Mouse (Mus musculus) hindbrain, embryonic 14.5 days (tissue): ENCODE results near the gene Ms4a10. TPM values are rescaled to one million over a fixed set of nuclear protein-coding genes. Genes with fewer than 3 reads are reported as not detected.

ENCODE experiments used
- ATAC-seq: fragments of 200-750 bp; cut with Nextera tagmentation; 2 replicates; pipeline ENCODE4 v1.8.0; 2017; ENCODE audit warnings: moderate number of reproducible peaks, mild to moderate bottlenecking, moderate TSS enrichment, moderate library complexity; ENCODE audit not compliant: low FRiP score
- DNase-seq: peaks from one replicate; pipeline ENCODE4 v3.0.0-alpha.2; 2015; ENCODE audit warnings: low spot score
- H3K27ac ChIP-seq: fragments of 300-500 bp; sonication (generic); 2 replicates; pipeline ENCODE4 v1.5.1; 2014; ENCODE audit warnings: mild to moderate bottlenecking, moderate library complexity
- H3K27me3 ChIP-seq: fragments of 300-500 bp; sonication (generic); 2 replicates; pipeline ENCODE4 v1.6.1; 2014; ENCODE audit warnings: mild to moderate bottlenecking, low read length, mixed read lengths; ENCODE audit not compliant: control insufficient read depth, insufficient read depth
- H3K36me3 ChIP-seq: fragments of 300-500 bp; sonication (generic); replicated peaks from 2 replicates; pipeline ENCODE4 v1.6.1; 2014; ENCODE audit not compliant: control insufficient read depth, insufficient read depth
- H3K4me1 ChIP-seq: fragments of 300-500 bp; sonication (generic); replicated peaks from 2 replicates; pipeline ENCODE4 v1.6.1; 2014; ENCODE audit warnings: antibody characterized with exemption, low read length, mixed read lengths; ENCODE audit not compliant: control insufficient read depth, insufficient read depth
- H3K4me2 ChIP-seq: fragments of 300-500 bp; sonication (generic); replicated peaks from 2 replicates; pipeline ENCODE4 v1.6.1; 2014; ENCODE audit warnings: mild to moderate bottlenecking, moderate library complexity
- H3K4me3 ChIP-seq: fragments of 300-500 bp; sonication (generic); replicated peaks from 2 replicates; pipeline ENCODE4 v1.5.1; 2014; ENCODE audit warnings: mild to moderate bottlenecking, low read length
- H3K9ac ChIP-seq: fragments of 300-500 bp; sonication (generic); 2 replicates; pipeline ENCODE4 v1.6.1; 2014
- H3K9me3 ChIP-seq: fragments of 300-500 bp; sonication (generic); 2 replicates; pipeline ENCODE4 v1.6.1; 2016; ENCODE audit warnings: low read length; ENCODE audit not compliant: control insufficient read depth
- WGBS: fragments of 180-500 bp; shearing (Covaris S2); extraction: QIAGEN DNeasy Blood & Tissue Kit; methylation state at CpG from one replicate; pipeline ENCODE4 v1.1.7; 2014; 5-methylcytosine and 5-hydroxymethylcytosine counted together
- polyA plus RNA-seq: library from polyadenylated mRNA; unstranded; fragments of >200 nt; fragmentation: Nextera tagmentation; extraction: Ambion mirVana; gene quantifications from 2 replicates; pipeline ENCODE4 v1.2.1, GENCODE M21; 2014

Gene Ms4a10
- polyA plus RNA-seq, 1 experiment from 2014 or later, result not detected

- WGBS, result 86% methylated on average over 4 of the region's 4 CpGs
These were observed 11.4 kb upstream of the Ms4a10 start for GRCm38 (mm10) chr19:10985889-10986288.

GRCm38 (mm10) chr19:10984551-10984950 is 10.1 kb upstream of the Ms4a10 start:
- H3K27me3 ChIP-seq, result no peaks in the 10 kb centered on the region
- no peak overlapping the region for H3K9ac ChIP-seq
- no peak overlapping the region for H3K4me2 ChIP-seq
- no peak for ATAC-seq
- no peaks in the 10 kb centered on the region for H3K4me1 ChIP-seq
- DNase-seq, result no peak
- 80% methylated on average over 13 of the region's 13 CpGs for WGBS
- H3K36me3 ChIP-seq, result no peaks in the 10 kb centered on the region
- no peak overlapping the region for H3K4me3 ChIP-seq
- no peaks in the 10 kb centered on the region for H3K9me3 ChIP-seq
- H3K27ac ChIP-seq, result no peak overlapping the region

More at GRCm38 (mm10) chr19:10985889-10986288, 11.4 kb upstream of the Ms4a10 start:
- H3K9me3 ChIP-seq, result no peaks in the 10 kb centered on the region
- H3K9ac ChIP-seq, result no peak overlapping the region
- H3K4me1 ChIP-seq, result no peaks in the 10 kb centered on the region
- no peak for DNase-seq
- no peak overlapping the region for H3K27ac ChIP-seq
- H3K27me3 ChIP-seq, result no peaks in the 10 kb centered on the region
- H3K36me3 ChIP-seq, result no peaks in the 10 kb centered on the region
- H3K4me2 ChIP-seq, result no peak overlapping the region
- ATAC-seq, result no peak
- no peak overlapping the region for H3K4me3 ChIP-seq

- no peak overlapping the region for H3K9ac ChIP-seq
These were observed 8.7 kb upstream of the Ms4a10 start for GRCm38 (mm10) chr19:10983146-10983545.

DNA sequence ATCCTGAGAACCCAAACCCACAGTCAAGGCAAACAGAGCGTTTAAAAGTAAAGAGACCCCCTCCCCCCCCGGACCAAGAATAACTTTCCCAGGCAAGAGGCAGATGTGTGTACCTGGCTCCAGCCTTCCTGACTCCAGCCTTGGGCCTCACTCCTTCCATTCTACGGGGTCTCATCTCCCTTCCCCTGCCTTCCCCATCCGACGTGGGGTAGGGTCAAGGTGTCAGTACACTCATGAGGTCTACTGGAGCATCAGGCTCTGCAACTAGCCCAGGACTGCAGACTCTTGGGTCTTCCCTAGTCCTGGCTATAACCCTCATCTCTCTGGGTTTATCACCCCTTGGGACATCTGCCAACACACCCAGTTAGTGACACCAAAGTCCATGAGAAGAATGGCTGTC is 5.7 kb upstream of the Ms4a10 start:
- Histone ChIP-seq H3K27me3 (no peaks in the 10 kb centered on the region), H3K9ac (no peak overlapping the region), H3K36me3 (no peaks in the 10 kb centered on the region), H3K4me2 (no peak overlapping the region), H3K9me3 (no peaks in the 10 kb centered on the region), H3K27ac (no peak overlapping the region), H3K4me1 (no peaks in the 10 kb centered on the region), H3K4me3 (no peak overlapping the region)
- ATAC-seq (no peak), DNase-seq (no peak)
- 90% methylated on average over 5 of the region's 5 CpGs for WGBS

More at GRCm38 (mm10) chr19:10983146-10983545, 8.7 kb upstream of the Ms4a10 start:
- DNase-seq (no peak), ATAC-seq (no peak)
- H3K9me3 ChIP-seq, result no peaks in the 10 kb centered on the region
- no peaks in the 10 kb centered on the region for H3K4me1 ChIP-seq
- WGBS, result 26% methylated on average over 14 of the region's 14 CpGs
- no peaks in the 10 kb centered on the region for H3K36me3 ChIP-seq
- H3K4me3 ChIP-seq, result no peak overlapping the region
- H3K27me3 ChIP-seq, result no peaks in the 10 kb centered on the region
- H3K4me2 ChIP-seq, result peak overlapping the region; percentile 17; the same call in 1 of the 2 replicates
- H3K27ac ChIP-seq, result no peak overlapping the region

GRCm38 (mm10) chr19:10979184-10980168 is 5.0 kb upstream of the Ms4a10 start:
- Histone ChIP-seq H3K9ac (no peak overlapping the region), H3K9me3 (no peaks in the 10 kb centered on the region), H3K36me3 (no peaks in the 10 kb centered on the region), H3K4me2 (peak overlapping the region; percentile 27; the same call in 1 of the 2 replicates), H3K27ac (no peak overlapping the region), H3K4me1 (no peaks in the 10 kb centered on the region), H3K4me3 (no peak overlapping the region), H3K27me3 (no peaks in the 10 kb centered on the region)
- WGBS, result 13% methylated on average over 18 of the region's 18 CpGs
- peak; percentile 22; the same call in 1 of the 2 replicates for ATAC-seq
- DNase-seq, result peak; percentile 69

DNA sequence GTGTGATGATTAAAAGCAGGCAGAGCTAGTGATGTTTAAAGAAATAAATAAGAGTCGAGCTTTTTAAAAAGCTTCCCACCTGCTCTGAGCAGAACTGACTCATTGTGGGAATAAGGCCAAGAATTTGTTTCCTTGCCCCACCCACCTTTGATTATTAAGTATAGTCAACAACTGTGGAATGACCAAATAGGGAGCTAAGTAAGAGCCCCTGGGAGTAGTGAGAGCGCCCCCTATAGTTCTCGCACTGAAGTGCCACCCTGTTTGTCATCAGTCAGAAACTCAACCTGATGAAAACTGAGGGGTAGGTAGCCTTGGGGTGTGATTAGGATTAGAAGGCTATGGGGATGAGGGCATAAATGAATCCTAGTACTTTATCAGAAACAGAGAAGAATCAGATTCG is 1.8 kb upstream of the Ms4a10 start:
- WGBS, result 60% methylated on average over 4 of the region's 4 CpGs
- H3K4me3 ChIP-seq, result no peak overlapping the region
- no peak overlapping the region for H3K4me2 ChIP-seq
- H3K27ac ChIP-seq, result no peak overlapping the region
- no peaks in the 10 kb centered on the region for H3K4me1 ChIP-seq
- no peaks in the 10 kb centered on the region for H3K27me3 ChIP-seq
- H3K9ac ChIP-seq, result no peak overlapping the region
- H3K36me3 ChIP-seq, result no peaks in the 10 kb centered on the region
- DNase-seq (no peak), ATAC-seq (no peak)
- H3K9me3 ChIP-seq, result no peaks in the 10 kb centered on the region

GRCm38 (mm10) chr19:10975187-10975586 is 717 bp upstream of the Ms4a10 start:
- H3K4me1 ChIP-seq, result no peaks in the 10 kb centered on the region

DNA sequence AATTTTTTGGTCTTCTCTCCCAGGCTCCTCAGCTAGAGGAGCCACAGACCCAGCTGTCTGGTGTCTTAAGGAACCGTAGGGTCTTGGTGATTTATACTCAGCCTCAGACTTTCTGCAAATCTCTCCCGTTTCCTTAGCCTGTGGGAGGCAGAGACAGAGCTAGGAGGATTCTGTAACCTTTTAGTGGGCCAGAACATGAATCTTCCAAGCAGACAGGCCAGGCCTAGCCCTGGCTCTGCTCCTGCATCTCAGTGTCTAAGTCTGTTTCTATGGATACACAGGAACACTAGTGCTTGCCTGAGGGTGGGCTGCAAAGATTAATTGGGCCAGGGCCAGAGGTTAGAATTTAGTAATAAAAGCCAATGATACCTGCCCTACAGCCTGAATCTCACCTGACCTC is 1.3 kb downstream of the Ms4a10 start:
- Histone ChIP-seq H3K4me3 (no peak overlapping the region), H3K36me3 (no peaks in the 10 kb centered on the region), H3K27me3 (no peaks in the 10 kb centered on the region), H3K27ac (no peak overlapping the region), H3K4me2 (no peak overlapping the region), H3K4me1 (no peaks in the 10 kb centered on the region), H3K9ac (no peak overlapping the region), H3K9me3 (no peaks in the 10 kb centered on the region)
- DNase-seq (no peak), ATAC-seq (no peak)
- 80% methylated on average over 2 of the region's 2 CpGs for WGBS

More at GRCm38 (mm10) chr19:10975187-10975586, 717 bp upstream of the Ms4a10 start:
- Histone ChIP-seq H3K36me3 (no peaks in the 10 kb centered on the region), H3K9me3 (no peaks in the 10 kb centered on the region), H3K9ac (no peak overlapping the region), H3K4me3 (no peak overlapping the region), H3K27ac (no peak overlapping the region), H3K4me2 (no peak overlapping the region), H3K27me3 (no peaks in the 10 kb centered on the region)
- no peak for DNase-seq
- ATAC-seq, result no peak
- WGBS, result 80% methylated on average over 2 of the region's 2 CpGs

- WGBS, result 49% methylated on average over 3 of the region's 3 CpGs
- Histone ChIP-seq H3K27me3 (no peaks in the 10 kb centered on the region), H3K4me2 (no peak overlapping the region), H3K36me3 (no peaks in the 10 kb centered on the region), H3K9me3 (no peaks in the 10 kb centered on the region), H3K4me1 (no peaks in the 10 kb centered on the region), H3K9ac (no peak overlapping the region), H3K27ac (no peak overlapping the region), H3K4me3 (no peak overlapping the region)
- DNase-seq (no peak), ATAC-seq (no peak)
These were observed 1.8 kb downstream of the Ms4a10 start for GRCm38 (mm10) chr19:10972660-10973059.
